Mouse (Mus musculus) mature B cell (primary cell): ENCODE measurements around the gene Fam57b.

Source experiments
- in situ Hi-C: fragments of 300-500 bp; cut with MboI; formaldehyde crosslinking; loops from 2 replicates; pipeline ENCODE4 v1.14.3; 2019

Gene Fam57b

DNA sequence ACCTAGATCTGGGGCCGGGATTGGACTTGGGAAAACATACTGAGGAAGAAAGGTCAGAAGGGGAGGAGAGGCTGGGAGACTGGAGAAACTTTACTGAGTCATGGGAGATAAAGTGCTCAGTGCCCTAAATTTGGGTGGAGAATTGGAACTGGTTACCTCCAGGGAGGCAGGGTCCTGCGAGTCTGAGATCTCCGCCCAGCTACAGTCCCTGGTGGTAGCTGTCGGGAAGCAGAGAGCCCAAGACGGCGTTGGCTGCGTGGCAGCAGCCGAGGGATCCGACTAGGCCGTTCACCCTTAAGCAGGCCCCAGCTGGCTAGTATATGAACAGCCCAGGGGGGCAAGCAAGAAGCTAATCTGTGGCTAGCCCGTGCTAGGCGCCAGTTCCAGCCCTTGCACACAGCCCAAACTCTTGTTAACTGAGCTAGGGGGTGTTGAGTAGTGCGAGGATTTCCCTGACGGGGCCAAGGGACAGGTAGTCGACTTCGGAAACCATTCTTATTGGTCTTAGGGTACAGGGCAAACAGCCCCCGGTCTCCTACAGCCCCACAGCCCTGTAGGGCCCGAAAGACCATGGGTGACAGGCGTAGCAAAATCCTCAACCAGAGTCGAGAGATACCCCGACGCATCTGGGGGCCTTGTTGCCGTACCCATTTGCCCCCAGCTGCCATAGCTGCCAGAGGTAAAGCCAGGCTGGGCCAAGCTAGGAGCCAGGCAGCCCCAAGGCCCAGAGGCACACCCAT lies 72.5 kb downstream of the Fam57b start:
- in situ Hi-C loops, result no loop called here

GRCm38 (mm10) chr7:126870520-126870891 lies 73.0 kb downstream of the Fam57b start:
- in situ Hi-C loops, result no loop called here

- in situ Hi-C loops, result no loop called here
Measured at GRCm38 (mm10) chr7:126877239-126877638, 79.8 kb downstream of the Fam57b start.
